Mouse (Mus musculus) right cerebral cortex, postnatal 36 days (tissue): Measurements from ENCODE around the gene Sag.
A peak's percentile ranks its signal among the peaks of the same experiment; 100 is the strongest.
"Not testable (repeated sequence)": the region's sequence is repeated elsewhere in the genome, so short reads cannot be mapped to it uniquely, and the experiment has no call there.

Experiments used
- DNase-seq, 2 experiments: peaks; one replicate each; pipeline ENCODE4 v3.0.0; 2022; ENCODE audit warnings: low spot score in 2 of 2, mixed read lengths in 1 of 2

The Sag gene

DNA sequence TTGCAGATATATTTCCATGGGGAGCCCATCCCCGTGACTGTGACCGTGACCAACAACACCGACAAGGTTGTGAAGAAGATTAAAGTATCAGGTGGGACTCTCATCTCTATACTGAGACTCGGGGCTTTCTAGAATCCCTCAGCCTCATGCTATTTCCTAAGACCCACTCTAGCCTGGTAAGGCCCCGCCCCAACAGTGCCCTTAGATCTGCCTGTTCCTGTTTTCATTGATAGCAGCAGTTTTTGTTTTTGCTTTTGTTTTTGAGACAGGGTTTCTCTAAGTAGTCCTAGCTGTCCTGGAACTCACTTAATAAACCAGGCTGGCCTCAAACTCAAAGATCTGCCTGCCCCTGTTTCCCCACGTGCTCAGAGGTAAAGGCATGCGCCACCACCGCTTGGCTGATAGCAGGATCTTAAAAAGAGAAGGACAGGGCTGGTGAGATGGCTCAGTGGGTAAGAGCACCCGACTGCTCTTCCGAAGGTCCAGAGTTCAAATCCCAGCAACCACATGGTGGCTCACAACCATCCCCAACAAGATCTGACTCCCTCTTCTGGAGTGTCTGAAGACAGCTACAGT lies 21.0 kb downstream of the Sag start:
- no peak for DNase-seq

DNA sequence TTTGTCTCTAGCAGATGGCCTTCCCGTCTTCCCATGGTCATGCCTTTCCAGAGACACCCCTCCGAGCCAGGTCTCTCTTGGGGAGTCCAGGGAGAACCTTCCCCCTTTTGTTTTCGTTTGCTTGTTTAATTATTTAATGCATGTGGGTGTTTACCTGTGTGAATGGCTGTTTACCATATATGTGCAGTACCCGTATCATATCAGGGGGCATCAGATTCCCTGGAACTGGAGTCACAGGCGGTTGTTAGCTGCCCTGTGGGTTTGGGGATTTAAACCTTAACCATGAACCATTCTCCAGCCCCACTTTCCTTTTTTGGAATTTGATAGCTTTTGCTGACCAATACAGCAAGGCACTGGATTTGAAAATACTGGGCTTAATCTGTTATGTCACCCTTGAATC lies 21.8 kb downstream of the Sag start:
- DNase-seq, result no peak

DNA sequence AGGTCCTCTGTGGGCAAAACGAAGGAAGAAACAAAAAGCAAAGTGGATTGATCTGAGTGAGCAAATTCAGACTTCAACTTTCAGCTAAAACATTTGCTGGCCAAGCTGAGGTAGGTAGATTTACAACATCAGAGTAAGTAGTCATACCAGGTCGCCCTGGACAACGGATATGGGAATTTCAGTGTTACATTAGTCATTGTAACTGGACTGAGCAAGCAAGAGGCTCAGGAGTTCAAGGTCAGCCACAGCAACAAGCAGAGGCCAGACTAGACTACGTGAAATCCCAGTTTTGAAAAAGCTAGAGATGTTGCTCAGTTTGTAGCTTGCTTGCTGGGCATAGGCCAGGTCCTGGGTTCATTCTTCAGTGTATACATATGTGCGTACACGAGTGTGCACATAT lies 22.5 kb downstream of the Sag start:
- no peak for DNase-seq

DNA sequence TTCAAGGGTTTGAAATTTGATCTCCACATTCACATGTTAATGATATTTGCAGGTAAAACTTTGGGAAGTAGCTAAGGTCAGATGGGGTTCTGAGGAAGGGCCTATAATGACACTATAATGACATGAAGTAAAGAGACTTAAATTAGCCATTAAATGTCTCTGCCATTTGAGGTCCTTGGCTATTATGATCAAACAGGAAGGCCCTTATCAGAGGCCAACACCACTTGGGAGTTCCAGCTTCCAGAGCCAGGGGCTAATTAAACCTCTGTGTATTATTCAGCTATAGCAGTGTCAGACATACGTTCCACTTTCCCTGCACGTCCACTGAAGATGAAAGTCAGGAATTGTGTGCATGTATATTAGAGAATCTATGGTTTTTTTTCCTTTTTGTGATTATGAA lies 23.0 kb downstream of the Sag start:
- no peak for DNase-seq

DNA sequence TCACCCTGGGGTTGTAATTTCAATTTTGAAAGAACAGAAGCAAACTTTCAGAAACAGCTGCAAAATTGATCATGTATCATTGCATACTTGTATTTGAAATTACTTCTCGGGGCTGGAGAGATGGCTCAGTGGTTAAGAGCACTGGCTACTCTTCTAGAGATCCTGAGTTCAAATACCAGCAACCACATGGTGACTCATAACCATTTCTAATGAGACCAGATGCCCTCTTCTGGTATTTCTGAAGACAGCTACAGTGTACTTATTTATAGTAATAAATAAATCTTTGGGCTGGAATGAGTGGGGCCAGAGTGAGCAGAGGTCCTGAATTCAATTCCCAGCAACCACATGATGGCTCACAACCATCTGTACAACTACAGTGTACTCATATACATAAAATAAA lies 24.0 kb downstream of the Sag start:
- not testable (repeated sequence) for DNase-seq

DNA sequence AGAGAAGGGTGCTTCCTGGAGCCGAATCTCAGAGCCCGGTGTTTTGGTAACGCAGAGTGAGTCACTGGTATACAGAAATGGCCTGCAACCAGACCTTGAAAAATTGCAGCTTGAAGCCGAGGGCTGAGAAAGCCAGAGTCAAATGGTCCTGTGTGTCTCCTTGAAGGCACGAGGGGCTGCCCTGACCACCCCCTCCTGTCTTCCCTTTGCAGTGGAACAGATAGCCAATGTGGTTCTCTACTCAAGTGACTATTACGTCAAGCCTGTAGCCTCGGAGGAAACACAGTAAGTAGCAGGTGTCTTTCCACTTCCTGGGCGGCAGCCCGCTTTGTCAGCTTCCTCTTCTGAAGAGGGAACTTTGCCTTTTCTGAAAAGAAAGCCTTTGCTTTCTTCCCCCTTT lies 24.7 kb downstream of the Sag start:
- no peak for DNase-seq

DNA sequence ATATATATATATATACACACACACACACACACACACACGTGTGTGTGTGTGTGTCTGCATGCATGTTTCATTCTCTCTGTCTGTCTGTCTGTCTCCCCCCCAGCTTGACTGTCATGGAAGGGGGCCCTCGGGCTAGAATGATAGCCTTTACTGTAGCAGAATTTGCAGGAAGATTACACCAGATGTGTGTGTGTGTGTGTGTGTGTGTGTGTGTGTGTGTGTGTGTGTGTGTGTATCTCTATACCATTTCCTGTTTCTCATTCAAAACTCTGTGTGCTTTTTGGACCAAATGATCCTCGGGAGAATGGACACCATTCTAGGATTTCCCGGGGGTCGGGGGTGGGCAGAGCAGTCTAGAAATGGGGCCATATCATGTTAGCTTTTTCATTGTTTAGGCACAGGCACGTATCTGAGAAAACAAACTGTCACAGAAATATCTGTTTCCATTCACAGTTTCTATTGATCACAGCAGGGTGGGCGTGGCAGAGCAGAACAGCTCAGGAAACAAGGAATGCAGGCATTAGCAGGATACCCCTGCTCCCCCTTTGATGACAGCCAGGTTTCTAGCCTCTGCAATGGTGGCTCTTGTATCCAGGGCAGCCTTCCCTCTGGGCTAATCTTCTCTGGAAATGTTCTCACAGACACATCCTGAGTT lies 25.6 kb downstream of the Sag start:
- no peak for DNase-seq

DNA sequence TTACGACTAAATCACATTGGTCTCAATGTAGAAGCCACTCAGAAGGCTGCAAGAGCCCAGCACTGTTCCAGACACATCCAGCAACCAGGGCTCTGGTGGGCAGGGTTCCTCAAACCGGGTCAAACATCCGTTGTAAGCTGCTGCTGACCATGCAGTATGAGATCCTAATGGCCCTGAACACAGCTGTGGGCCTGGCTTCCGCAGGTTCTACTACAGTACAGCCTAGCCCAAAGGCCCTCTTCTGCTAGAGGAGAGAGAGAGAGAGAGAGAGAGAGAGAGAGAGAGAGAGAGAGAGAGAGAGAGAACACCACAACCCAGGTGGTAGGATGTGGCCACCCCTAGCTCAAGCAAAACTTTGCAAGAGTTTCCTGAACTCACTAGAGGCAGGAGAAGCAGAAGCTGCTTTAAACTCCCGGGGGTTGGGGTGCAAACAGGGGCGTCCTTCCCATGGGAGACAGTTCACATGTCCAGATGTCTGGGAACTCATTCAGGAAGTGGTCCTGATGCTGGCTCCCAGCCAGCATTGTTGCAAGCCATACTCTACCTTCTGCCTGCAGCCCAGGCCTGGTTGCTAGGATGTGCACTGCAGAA lies 26.2 kb downstream of the Sag start:
- DNase-seq, result no peak

DNA sequence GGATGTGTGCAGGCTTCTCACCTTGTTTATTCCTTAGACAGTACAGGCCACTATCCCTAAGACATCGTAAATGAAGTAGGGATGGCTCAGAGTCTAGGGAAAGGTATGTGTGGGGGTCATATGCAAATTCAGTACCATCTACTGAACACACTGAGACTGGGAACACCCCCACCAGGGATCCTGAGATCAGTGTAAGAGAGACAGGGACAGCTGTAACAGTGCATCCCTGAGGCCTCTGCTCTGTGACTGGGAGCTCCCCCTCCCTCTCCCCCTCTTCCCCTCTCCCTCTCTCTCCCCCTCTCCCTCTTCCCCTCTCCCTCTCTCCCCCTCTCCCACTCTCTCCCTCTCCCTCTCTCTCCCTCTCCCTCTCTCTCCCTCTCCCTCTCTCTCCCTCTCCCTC lies 33.0 kb downstream of the Sag start:
- DNase-seq, result no peak

DNA sequence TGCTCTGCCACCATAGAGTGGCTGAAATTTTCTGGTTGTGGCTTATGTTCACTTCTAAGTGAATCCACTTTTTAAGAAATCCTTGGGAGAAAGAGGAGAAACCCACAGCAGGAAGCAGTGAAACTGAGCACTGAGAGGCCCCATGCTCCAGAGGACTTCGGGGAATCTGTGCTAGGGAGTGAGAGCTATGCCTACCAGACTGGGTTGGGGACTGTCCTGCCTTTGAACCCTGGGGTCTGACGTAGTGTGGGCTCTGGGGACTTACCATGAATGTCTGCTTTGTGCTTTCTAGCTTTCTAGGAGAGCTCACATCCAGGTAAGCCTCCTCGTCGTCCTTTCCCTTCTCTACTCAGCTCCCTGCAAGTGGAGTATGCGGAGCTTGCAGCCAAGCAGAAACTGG lies 33.5 kb downstream of the Sag start:
- DNase-seq, result no peak

DNA sequence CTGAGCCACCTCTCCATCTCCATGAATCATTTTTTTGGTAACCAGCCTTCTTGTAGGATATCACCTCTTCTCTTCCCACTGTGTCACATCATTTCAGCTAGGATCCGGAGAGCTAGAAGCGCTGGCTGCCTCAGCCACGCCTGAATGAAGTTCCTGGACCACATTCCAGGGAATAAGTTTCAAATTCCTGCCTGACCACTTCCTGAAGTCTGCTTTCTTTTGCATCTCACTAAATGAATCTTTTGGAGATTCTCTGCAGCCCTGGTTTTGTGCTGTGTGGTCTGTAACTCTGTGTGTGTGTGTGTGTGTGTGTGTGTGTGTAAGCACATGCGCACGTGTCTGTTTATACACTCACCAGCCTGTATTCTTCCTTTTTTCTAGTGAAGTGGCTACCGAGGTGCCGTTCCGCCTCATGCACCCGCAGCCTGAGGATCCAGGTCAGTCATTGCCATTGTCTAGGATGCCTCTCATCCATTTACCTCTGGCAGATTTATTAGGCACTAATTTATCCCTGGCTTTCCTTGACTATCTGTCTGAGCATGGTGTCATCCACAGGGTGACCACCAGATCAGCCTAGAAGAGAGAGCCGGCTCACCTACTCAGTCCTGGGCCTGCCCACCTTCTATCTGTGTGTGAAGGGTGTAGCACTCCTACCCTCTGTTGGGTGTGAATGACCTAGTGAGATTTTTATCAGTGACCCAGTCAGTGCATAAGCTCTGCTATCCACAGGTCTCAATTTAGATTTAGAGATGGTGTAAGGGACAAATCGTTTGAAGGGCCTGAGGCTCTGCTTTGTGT lies 37.1 kb downstream of the Sag start:
- no peak for DNase-seq

DNA sequence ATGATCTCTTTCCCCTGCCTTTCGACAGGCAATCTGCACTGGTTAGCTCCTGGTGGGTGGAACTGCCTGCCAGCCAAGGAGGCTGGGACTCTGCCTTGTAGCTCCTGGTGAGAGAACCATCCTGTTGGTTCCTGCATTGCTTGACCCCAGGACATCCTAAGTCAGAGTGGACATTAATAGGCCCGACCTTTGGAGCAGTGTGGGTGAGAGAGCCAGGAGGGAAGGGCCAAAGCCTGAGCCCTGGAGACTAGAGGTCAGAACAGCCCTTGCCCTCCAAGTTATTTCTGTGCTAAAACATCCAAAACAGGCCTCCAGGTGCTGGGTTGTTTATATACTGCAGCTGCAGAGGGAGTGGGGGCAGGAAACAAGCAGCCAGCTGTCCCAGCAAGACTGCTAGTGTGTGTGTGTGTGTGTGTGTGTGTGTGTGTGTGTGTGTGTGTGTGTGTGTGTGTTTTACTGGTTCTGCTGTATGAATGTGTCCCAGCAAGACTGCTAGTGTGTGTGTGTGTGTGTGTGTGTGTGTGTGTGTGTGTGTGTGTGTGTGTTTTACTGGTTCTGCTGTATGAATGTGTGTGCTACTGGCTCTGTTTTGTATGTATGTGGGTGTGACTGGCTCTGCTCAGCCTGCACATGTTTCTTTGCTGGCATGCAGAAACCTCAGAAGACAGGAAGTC lies 43.5 kb downstream of the Sag start:
- DNase-seq, result no peak

DNA sequence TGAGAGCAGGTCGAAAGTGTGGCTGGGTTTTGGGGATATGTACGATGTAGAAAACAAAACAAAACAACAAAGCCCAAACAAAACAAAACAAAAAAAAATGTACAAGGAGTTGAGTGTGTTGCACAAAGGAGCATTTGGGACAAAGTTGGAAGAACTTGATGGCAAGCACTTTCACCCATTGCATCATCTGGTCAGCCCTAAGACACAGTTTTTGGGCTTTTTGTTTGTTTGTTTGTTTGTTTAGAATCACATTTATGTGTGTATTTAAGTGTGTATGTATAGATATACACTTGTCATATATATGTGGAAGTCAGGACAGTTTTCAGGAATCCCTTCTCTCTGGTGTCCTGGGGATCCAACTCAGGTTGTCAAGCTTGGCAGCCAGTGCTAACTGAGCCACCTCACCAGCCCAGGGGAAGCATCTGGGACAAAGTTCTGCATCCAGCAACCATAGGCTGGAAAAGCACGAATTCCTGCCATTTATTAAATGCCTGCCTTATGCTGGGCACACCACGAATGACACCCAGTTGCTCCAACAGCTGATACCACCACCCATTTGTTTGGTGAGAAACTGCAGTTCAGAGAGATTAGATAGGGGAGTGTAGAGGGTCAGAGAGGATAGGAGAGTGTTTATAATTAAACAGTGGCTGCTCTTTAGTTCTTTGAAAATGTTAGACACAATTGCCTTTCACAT lies 44.1 kb downstream of the Sag start:
- DNase-seq, result no peak

DNA sequence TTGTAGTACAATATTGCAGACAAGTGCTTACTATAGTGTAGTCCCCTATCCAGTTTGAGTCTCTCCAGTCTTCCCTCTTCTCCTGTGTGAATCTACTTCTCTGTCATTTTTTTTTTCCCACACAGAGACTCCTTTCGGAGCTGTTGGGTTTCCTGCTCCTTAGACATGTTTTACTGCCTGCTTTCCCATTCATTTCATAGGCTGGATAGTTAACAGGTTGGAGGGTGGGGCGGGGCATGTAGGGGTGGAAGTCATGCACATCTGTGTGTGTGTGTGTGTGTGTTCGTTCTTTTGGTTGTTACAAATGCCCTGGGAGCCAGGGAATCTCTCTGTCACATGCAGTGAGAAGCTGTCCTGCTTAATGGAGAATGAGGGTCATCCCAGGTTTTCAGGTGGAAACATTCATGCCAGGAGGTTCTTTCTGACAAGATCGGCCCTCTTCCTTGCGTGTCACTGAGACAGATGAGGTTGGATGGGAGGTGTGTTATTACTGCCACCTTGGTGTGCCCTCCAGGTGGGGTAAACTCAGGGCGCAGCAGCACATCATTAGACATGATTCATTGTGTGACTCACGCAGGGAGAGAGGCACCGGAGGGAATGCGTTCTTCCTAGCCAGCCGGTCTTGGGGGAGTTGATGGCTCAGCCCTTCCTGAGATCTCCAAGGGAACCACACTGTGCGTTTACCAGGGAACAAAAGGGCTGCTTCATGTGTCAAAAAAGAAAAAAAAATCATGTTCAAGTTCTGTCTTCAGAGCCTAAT lies 44.9 kb downstream of the Sag start:
- peak; percentile 46 to 65 for DNase-seq

DNA sequence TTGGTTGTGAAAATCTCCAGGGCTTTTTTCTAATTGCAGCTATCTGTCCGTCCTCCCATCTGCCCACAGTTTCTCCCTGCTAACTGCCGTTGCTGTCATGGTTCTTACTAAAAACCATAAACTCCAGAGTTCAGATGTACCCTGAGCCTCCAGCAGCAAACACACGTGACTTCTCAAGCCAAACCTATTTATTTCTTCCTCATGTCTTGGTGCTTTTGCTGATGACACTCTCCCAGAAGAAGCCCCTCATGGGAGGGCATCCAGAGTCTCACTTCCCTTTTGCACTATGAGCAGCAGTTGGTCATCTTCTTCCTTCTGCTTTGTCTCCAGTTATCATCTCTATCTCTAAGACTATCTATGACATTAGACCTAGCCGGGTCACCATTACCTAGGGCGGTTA lies 45.8 kb downstream of the Sag start:
- DNase-seq, result no peak

DNA sequence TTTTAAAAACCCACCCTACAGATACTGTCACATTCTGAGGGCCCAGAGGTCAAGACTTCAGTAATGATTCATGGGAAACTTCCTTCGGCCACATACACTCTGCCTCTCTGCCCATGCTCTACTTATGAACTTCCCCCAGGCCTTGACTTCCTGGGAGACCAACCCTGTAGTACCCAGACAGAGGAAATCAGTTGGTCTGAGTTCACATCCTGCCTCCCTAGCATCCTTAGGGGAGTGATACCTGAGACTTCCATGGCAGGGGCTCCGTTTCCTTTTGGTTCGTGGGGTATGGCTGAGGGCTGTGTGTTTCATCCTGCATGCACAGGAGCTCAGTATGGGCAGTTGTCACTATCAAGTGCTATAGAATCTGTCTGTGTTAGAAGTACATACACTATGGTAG lies 47.9 kb downstream of the Sag start:
- no peak for DNase-seq

DNA sequence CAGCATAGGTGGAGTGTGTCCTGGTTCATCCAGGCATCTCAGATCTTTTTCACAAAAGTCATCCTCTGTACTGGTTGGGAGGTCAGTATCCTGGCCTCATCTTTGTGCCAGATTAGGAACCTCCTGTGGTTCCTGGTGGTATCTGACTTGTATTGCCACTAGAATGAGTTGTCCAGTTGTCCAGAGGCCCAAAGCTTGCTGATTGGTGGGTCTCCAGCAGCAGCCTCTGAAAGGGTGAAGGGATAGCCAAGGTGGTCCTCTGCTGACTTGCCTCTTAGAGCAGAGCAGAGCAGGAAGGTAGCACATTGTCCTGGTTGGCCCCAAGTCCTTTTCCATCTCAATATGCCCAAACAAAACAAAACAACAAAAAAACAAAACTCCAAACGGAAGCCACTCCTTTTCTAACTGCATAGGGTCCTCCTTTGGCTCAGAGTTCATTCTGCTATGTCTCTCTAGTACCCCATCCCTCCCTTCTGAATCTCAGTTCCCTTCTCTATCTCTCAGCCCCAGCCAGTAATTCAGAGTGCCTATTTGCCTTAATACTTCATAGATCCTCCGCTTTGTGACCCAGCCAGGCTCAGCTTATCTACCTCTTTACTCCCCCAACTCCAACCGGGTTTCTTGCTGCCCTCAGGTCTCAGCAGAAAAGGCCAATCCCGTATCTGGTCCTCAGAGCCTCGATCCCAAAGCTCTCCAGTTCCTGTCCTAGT lies 48.8 kb downstream of the Sag start:
- no peak for DNase-seq

DNA sequence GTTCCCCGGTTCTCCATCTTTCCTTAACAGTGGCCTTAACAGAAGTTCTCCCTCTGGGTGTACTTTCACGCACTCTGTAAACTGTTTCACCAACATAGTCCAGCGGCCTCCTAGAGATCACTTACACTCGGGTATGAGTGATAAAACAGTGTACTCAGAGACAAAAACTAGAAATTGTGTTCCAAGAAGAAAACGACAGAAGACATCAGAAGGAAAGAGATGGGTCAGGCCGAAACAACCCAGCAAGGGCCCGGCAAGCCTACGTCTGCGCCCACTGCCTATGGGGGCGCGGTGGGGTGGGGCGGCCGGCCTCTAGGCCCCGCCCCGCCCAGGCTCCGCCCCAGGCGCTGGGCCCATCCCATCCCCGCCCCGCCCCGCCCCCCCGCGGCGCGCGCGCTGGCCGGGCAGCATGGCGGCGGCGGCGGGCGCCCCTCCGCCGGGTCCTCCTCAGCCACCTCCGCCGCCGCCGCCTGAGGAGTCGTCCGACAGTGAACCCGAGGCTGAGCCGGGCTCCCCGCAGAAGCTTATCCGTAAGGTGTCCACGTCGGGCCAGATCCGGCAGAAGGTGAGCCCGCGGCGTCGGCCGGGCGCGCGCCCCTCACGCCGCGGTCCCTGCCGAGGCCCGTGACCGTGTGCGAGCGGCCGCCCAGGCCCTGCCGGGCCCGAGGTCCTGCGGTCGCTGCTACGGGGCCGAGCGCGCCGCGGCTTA lies 49.6 kb downstream of the Sag start, which contains the start of gene Dgkd:
TSS of gene Dgkd (plus strand) at position 396 of the 709 bp plus-strand sequence.
- DNase-seq, result peak; percentile 12 to 36

DNA sequence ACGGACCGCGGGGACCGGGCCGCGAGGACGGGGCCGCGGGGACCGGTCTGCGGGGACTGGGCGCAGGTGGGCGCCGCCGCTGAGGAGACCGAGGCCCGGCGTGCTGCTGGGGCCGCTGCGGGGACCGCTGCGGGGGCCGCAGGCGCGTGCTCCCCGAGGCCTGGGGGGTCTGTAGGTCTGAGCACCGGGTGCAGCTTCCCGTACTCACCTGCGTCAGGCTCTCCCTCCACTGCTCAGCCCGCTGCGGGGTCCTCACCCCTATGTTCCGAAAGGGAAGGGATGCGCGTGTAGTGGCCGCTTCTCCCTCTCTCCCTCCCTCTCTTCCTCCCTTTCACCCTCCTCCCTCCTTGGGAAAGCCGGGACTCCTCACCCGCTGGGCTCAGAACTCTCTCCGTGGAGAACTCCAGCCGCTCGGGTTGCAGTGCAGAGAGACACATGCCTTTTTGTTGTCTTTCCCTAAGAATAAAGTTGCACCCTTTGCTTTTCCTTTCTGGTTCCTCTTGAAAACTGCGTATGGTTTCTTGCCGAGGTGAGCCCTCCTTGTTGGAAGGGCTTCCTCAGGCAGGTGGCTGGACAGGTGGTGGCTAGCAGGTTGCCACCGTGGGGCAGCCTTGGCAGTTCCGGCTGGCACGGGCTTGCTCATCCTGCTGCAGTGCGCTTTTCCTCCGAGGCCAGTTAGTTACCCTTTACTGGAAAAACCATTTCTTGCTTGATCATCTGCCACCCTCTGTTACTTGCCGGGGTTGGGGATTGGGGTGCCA lies 50.3 kb downstream of the Sag start:
- no peak for DNase-seq
